Mouse (Mus musculus) T-helper 17 cell (primary cell): Measurements from ENCODE around the gene Cfap58.

ENCODE experiments used
- in situ Hi-C, 2 experiments: fragments of 300-600 bp; cut with MboI, MseI; formaldehyde crosslinking; loops; 1 replicate in 1 of 2; 2 replicates in 1 of 2; pipeline ENCODE4 v1.15.1; 2025; ENCODE audit warnings: high pct_unique_total_duplicates in 2 of 2

The Cfap58 gene

DNA sequence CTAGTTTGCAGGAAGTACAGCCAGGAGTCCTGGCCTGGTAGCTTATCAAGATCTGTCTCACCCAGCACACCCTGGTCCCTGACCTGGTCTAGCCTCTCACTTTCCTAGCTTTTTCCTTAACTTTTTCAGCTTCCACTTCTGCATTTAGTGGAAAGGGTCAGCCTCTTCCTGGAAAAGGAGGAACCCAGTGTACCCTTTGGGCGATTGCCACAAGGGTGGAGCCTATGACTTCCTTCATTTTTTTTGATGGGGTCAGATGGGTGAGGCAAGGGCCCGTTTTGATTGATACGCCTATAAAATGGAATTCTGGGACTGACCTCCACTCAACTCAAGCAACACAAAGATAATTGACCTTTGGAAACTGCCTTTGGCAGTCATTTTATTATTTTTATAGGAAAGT is 111.9 kb downstream of the Cfap58 start:
- in situ Hi-C loops: no loop called here

DNA sequence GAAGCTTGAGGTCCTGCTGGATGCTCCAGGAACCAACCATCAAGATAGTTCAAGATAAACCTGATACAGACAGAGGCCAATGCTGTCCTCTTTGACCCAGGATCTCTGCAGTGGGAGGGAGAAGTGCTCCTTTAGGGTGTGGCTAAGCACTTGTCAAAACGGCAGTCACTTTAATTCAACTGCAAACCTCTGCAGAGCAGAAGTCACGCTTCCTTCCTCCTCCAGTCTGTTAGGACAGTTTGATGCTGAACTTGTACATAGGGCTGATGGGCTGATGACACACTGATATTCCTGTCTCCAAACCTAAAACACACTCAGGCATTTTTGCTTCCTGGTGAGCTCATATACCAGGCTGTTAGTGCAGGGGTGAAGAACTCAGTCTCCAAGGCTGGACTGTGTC is 125.8 kb downstream of the Cfap58 start:
- in situ Hi-C loops: no loop called here

DNA sequence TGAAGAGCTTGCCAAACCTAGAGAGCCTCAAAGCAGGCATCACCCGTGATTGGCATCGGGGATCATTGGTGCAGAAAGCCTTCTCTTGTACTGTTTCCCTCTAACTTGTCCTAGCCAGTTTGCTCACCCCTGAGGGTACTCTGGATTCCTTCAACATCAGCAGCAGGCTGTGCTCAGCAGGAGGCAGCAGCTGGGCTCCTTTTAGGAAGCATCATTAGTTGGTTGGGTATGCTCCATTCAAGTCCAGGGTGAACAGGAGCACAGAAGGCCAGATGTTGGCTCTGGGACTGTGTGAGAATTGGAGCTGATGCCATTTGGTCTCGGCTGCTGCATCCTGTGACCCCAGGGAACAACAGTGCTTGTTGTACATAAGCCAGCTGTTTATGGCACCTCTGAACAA is 142.2 kb downstream of the Cfap58 start:
- in situ Hi-C loops: loop anchor here in 1 of 2 experiments (5.0 kb wide), 1 partner anchor 37 kb away; no protein-coding TSS in a partner anchor

DNA sequence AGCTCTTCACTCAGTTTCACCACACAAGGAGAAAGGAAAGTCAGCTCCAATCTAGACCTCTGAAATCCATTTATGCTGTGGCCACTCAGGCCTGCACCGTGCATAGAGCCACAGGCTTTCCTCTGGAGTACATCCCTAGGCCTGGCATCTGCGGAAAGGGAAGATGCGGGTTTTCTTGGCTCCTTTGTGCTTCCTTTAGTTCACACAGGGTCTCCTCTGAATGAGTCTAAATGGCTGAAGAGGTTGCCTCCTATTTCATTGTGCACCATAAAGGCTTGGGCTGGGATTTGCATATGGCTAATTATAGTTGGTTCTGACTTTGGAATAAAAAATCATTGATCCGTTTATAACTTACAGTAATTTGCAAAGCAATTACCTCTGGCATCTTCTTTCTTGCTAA is 144.0 kb downstream of the Cfap58 start:
- in situ Hi-C loops: no loop called here
